Mouse (Mus musculus) G1E (cell line): ENCODE measurements around the gene Phf1.

Source experiments
- CTCF ChIP-seq: IDR thresholded peaks from 2 replicates; pipeline ENCODE4 v1.5.1; 2012; ENCODE audit warnings: low read depth, low read length, inconsistent platforms, mixed read lengths
- GATA1 ChIP-seq: IDR thresholded peaks from 2 replicates; pipeline ENCODE4 v1.6.1; 2012; ENCODE audit warnings: borderline replicate concordance, low read length, inconsistent platforms, mixed read lengths
- GATA2 ChIP-seq: IDR thresholded peaks from 2 replicates; pipeline ENCODE4 v1.6.1; 2012; ENCODE audit warnings: low read depth, low read length, inconsistent platforms, borderline replicate concordance
- POLR2AphosphoS5 ChIP-seq: IDR thresholded peaks from 2 replicates; pipeline ENCODE4 v1.6.1; 2012; ENCODE audit warnings: low read depth, low read length, inconsistent platforms; ENCODE audit not compliant: insufficient replicate concordance
- TAL1 ChIP-seq: conservative IDR thresholded peaks from 2 replicates; pipeline ENCODE4 v1.6.1; 2012; ENCODE audit warnings: low read depth, low read length, inconsistent platforms, mixed read lengths

GRCm38 (mm10) chr17:26968200-26968611 lies 35.4 kb downstream of the Phf1 start:
- no peak for TF ChIP-seq CTCF
- TF ChIP-seq TAL1: no peak
- no peak for TF ChIP-seq GATA1
- TF ChIP-seq POLR2AphosphoS5: no peak
- TF ChIP-seq GATA2: no peak
